Mouse (Mus musculus): ENCODE measurements around the gene Tns2.
"Not testable (repeated sequence)": the region's sequence is repeated elsewhere in the genome, so short reads cannot be mapped to it uniquely, and the experiment has no call there.

Gene Tns2

DNA sequence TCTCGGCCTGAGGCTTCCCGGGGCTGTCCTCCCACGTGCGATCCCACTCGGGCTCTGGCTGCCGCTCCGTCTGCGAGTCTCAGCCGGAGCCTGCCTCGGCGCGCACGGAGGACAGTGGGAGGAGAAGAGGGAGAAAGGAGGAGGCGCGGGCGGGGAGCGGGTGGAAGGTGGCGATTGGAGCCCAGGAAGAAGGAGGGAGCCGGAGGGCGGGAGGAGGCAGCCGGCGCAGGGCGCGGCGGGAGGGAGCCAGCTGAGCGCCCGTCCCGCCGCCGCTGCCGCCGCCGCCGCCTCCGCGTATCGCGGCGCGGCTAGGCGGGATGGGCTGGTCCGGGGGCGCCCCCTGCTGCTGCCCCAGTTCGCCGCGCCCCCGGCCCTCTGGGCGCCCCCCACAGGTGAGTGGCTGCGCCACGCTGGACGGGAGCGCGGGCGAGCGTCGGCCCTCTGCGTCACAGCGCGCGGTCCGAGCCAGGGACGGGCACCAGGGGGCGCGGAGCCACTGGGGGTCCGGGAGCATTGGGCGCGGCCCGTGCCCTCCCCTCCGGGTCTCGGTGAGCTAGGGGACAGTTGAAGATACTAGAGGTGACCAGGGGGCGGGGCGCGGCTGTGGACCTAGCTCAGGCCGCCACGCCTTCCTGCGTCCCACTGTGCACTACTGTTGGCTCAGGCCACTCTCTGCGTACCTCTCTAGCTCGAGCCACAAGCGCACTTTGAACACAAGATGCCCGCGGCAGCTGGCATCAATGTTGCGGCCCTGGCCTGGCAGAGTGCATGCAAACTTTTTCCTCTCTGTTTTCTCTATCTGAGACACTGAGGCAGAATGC, at the start of gene Tns2:
Gene Tns2 (plus strand): TSS at position 253 of the 821 bp plus-strand sequence.
- DNase-seq (ENCODE audit: low read depth in 1 of 2, low spot score in 2 of 2) = no peak

DNA sequence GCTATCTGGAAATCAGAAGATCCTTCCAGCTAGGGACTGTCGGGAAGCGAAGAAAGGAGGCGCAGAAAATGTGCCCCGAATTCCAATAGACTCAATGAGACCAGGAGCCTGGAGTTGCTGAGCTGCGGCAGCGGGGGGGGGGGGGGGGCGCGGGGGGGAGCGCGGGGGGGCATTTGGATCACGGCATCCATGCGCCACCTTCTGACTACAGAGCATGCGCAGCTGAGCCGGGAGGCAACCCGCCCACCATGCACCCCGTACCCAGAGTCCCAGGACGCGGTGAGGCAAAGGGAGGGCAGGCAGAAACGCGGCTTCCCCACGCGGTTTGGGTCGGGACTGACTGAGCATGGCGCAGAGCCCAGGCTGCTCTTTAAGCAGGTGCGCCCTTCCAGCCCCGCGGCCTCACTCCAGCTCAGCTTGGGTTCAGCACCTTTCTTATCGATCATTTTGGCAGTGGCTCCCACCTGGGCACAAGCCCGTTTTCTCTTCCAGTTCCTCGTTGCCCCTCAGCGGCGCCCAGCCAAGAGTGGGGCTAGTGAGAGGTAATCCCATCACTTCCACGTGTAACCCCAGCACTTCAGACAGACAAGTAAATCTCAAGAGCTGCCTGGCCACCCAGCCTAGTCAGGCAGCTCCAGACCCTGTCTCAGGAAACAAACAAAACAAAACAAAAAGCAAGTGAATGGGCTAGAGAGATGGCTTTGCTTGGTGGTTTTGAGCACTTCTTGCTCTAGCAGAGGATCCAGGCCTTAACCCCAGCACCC, 48.1 kb upstream of the Tns2 start:
- DNase-seq (ENCODE audit: low read depth in 1 of 2, low spot score in 2 of 2) = no peak

DNA sequence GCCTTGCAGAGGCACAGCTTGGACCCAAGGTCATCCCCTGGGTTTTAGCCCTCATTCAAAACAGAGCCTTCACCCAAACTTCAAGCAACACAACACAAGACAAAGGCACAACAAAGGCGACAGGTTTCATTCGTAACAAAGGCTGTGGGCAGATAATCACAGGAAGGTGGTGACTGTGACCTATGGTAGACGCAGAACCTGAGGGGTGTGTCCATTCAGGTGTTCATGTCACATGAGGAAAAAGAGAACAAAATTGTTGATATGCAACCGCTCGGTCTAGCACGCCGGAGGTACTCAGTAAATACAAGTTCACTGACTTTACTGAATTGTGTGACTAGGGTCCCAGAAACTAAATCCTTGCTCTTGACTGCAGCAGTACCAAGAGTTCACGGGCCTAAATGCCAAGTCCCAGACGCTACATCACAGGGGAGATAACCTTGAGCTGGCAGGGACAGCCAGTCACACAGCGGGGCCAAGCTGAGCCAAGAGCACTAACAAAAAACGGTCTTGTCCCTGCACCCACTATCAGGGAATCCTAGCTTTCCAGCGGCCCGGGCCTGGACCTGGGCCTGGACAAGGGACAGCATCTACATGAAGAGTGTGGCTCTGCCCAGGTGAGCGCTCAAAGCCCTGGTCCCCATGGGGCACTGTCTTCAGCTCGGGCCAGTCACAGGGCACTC, 43.6 kb upstream of the Tns2 start:
- DNase-seq (ENCODE audit: low read depth in 1 of 2, low spot score in 2 of 2) = no peak

DNA sequence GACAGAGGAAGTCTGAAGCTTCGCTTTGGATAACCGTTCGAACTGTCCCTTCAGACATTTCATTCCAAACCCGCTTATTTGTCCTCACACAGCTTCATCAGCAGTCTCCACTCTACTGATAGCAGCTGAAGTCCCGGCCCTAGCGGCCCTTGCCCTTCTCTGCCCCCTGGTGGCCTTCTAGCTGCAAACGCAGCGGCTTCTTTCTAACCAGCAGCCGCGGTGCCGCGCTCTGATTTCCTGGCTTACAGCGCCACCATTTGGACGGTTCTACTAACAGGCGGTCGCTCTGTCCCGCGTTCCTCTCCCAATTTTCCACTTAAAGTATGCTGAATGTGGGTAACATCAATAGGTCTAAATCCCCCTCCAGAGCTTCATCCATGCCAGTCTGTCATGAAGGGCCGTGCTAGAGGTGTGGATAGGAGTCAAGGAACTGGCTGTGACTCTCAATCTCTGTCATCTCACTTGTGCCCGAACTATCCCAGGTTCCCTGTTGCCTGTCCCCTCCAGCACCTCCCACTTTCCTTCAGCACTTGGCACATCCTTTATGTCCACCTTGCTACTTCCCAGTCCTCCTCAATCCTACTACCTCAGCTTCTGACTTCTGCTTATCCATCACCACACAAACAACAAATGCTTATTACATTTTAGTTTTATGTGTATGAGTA, 34.4 kb upstream of the Tns2 start:
- peak; percentile 72 to 82 for DNase-seq (ENCODE audit: low read depth in 1 of 2, low spot score in 2 of 2)

DNA sequence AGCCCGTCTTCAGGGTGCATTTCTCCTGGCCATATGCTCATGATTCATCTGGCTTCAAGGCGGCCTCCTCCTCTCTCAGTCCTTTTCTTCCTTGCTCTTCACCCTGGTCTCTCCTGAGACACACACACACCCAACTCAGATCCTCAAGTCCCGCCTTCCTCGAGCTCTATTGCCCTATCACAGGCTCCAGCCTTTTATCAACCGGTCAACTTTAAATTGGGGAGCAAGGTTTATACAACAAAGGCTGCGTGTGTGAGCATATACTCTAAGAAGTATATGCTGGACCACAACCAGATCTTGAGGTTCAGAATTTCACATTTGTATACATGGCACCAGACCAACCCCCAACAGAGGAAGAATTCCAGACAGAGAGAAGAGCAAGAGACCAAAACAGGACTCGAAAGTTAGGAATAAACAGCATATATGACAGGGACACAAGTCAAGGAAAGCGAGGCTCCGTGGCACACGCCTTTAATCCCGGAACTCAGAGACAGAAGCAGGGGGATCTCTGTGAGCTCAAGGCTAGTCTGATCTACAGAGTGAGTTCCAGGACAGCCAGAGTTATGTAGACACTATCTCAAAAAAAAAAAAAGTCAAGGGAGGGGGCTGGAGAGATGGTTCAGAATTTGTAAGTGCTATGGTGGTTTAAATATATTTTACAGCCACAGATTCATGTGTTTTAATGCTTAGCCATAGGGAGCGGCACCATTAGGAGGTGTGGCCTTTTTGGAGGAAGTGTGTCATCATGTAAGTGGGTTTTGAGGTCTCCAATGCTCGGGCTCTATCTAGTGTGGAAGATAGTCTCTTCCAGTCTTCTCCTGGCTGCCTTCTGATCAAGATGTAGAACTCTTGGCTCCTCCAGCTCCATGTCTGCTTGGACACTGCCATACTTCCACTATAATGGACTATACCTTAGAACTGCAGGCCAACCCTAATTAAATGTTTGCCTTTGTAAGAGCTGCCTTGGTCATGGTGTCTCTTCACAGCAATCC, 29.4 kb upstream of the Tns2 start:
- no peak for DNase-seq (ENCODE audit: low read depth in 1 of 2, low spot score in 2 of 2)

DNA sequence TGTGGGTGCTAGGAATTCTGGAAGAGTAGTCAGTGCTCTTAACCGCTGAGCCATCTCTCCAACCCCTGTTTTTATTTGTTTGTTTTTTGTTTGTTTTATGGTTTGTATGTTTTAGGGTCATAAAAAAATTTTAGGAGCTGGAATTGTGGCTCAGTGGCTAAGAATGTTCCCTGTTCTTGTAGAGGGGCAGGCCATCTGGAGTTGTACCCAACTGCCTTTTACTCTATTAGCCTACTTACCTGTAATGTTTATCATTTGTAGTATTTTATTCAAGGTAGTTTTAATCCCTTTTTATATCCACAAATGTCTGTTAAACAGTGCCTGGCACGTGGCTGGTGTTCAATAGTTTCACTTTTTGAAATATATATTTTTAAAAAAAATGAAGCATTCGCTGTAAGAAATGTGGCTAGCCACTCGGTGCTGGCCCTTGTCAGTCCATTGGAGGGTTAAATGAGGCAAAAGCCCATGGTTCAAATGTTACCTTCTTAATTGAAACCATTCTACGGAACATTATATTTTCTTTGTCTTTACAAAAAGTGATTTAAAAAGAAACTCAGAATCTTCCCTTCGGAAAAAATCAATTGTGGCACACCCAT, 27.2 kb upstream of the Tns2 start:
- no peak for DNase-seq (ENCODE audit: low read depth in 1 of 2, low spot score in 2 of 2)

DNA sequence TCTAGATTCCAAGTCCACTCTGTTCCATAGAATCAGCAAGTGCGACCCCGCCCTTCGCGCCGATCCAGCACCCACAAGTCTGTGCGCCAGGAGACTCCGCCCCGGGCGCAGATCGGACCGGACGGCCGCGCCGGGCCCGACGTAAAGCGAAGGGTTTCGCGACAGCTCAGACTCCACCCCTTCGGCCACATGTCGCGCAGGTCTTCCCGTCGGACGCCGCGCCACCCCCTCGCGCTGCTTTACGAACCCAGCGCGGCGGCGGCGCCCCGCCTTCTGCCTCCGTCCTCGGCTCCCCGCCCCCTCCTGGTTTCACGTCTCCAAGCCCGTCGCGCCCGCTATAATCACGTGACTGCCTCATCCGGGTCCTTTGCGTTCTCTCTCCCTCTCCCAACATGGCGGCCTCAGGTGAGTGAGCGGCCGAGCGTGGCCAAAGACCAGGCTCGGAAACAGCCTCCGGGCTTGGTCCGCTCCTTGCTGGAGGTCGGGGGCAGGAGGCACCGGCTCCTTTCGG, 26.6 kb upstream of the Tns2 start, which contains the start of gene Eif4b:
Gene Eif4b (plus strand): TSS at position 215 of the 511 bp plus-strand sequence.
- peak; percentile 95 to 97 for DNase-seq (ENCODE audit: low read depth in 1 of 2, low spot score in 2 of 2)

DNA sequence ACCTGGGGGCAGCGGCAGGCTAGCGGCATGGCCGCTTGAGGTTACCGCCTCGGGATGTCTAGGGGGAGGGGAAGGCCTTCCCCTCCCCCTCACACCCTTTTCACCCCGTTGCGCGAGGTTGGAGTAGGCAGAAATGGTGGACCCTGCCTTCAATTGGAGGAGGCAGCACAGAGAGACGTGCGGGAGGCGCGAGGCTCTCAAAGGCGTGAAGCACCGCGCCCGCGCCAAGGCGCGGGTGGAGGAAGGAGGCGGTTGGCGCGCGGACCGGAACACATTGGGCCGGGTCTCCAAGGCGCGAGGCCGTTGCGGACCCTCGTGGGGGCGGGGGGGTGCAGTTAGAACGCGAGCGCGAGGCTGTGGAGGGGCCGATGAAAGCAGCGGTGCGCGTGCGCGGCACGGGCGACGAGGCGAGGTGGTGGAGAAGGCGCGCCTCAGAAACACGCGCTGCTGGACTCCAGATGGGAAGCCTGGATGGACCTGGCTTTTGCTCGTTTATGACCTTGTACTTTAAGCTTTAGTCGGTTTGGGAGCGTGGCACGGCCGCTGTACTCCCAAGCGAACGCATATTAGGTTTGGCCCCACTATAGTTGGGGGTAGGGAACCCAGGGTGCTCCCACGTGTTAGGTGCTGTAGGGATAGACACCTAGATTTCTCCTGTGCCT, 26.0 kb upstream of the Tns2 start:
- peak in 1 of 2 experiments; percentile 19 for DNase-seq (ENCODE audit: low read depth in 1 of 2, low spot score in 2 of 2)

DNA sequence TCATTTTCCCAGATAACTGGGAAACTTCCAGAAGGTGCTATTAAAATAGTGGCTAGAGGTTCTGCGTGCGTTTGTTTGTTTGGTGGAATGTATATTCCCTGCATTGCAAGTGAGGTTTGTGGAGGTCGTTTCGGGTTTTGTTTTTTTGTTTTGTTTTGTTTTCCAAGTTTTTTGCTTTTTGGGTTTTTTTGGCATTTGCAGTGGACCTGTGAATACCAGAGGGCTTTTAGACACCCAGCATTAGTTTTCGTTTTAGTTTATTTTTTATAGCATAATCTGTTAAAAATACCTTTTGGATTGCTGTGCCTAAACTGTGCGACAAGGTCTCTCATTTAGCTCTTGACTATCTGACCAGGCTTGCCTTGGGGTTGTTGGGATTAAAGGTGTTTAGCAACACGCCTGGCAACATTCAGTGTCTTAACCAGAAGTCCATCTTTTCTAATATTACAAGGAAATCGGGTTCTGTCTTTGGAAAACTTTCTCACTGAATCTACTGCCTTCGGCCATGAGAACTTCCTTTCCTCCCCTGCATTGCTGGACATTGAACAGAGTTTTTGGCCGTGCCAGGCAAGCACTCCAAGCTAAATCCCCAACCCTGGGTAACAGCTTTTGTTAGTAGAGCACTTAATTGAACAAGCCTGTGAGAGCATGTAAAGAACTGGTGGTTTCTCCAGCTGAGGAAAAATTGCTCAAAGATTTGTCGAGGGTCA, 25.2 kb upstream of the Tns2 start:
- no peak for DNase-seq (ENCODE audit: low read depth in 1 of 2, low spot score in 2 of 2)

DNA sequence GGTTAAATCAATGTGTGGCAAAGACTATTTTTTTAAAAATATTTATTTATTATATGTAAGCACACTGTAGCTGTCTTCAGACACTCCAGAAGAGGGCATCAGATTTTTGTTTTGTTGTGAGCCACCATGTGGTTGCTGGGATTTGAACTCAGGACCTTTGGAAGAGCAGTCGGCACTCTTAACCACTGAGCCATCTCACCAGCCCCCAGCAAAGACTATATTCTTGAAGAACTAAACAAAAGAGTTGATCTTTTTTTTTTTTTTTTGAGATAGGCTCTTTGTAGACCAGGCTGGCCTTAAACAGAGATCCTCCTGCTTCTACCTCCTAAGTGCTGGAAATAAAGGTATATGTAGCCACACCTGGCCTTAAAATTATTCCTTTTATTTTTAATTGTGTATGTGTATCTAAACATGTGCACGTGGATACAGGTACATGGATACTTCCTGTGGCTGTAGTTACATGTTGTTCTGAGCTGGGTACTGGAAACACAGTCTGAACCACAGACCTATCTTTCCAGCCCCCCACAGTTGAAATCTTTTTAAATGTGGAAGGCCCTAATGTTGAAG, 23.0 kb upstream of the Tns2 start:
- DNase-seq (ENCODE audit: low read depth in 1 of 2, low spot score in 2 of 2) = no peak

DNA sequence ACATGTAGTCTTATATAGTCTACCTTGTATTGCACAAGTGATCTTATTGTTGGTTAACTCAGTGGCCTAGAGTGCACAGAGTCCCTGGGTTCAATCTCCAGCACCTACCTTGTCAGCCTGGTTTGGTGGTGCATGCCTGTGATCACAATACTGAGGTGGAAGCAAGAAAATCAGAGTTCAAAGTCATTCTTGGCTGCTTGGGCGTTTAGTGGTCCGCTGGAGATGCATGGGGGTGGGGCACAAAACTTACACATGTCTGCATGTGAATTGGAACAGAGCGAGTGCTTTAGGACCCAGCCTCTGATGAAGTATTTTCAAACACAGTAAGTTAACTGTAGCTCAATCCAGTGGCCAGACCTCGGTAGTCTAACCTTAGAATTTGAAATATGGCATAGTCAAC, 21.0 kb upstream of the Tns2 start:
- no peak for DNase-seq (ENCODE audit: low read depth in 1 of 2, low spot score in 2 of 2)

DNA sequence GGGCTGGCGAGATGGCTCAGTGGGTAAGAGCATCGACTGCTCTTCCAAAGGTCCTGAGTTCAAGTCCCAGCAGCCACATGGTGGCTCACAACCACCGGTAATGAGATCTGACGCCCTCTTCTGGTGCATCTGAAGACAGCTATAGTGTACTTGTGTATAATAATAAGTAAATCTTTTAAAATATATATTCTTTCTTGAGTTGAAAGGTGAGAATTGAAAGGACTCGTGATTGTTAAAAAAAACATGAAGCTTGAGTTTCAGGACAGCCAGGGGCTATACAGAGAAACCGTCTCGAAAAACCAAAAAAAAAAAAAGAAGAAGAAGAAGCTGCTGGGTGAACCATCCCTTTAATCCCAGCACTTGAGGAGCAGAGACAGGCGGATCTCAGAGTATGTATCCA, 20.3 kb upstream of the Tns2 start:
- not testable (repeated sequence) for DNase-seq (ENCODE audit: low read depth in 1 of 2, low spot score in 2 of 2)

DNA sequence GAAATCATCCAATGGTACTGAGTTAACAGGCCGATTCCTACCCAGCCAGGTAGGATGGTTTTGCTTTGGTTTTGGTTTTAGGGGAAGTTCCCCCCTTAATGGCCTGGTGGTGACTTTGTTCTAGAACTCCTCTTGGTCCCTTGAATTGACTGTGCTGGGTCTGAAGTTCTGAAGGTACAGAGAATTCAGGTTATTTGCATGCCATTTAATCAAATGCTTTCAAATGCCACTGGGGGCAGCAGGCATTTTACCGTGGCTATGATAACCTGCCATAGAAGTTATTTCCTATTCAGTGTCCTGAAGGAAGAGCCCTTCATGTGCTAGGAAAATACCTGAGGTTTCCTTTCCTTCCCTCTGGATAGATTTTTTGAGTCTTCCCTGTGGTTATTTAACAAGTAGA, 19.8 kb upstream of the Tns2 start:
- no peak for DNase-seq (ENCODE audit: low read depth in 1 of 2, low spot score in 2 of 2)

DNA sequence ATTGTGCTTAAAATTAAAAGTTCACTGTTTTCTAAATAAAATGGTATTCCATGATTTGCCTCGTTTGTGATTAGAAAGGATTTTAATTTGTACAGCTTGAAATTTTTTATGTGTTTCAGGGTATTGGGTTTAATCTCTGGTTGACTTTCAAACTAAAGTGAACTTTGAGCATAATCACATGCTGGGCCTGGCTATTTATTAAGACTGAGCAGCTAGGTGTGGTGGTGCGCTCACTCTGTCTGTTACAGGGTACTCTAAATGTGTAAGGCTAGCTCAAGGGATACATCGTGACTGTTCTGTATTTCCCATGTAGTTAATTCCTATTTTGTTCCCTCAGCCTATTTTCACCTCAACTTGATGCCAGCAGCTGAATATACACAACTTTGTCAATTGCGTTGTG, 18.1 kb upstream of the Tns2 start:
- no peak for DNase-seq (ENCODE audit: low read depth in 1 of 2, low spot score in 2 of 2)

DNA sequence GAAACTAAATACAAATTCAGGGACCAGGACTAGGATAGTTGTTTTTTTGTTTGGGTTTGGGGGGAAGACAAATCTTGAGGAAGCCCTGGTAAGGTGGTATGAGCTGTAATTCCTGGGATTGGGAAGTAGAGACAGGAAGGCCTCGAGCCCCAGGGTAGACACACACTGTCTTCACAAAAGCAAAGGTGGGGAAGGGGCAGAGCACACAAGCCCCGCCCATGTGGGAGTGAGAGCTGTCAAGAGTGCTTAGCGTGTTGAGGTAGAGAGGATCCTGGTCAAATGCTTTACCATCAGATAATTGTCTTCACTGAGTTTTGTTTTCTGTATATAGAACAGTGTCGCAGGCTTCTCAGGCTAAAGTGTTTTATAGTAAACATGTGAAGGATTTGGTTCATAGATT, 17.2 kb upstream of the Tns2 start:
- DNase-seq (ENCODE audit: low read depth in 1 of 2, low spot score in 2 of 2) = no peak

DNA sequence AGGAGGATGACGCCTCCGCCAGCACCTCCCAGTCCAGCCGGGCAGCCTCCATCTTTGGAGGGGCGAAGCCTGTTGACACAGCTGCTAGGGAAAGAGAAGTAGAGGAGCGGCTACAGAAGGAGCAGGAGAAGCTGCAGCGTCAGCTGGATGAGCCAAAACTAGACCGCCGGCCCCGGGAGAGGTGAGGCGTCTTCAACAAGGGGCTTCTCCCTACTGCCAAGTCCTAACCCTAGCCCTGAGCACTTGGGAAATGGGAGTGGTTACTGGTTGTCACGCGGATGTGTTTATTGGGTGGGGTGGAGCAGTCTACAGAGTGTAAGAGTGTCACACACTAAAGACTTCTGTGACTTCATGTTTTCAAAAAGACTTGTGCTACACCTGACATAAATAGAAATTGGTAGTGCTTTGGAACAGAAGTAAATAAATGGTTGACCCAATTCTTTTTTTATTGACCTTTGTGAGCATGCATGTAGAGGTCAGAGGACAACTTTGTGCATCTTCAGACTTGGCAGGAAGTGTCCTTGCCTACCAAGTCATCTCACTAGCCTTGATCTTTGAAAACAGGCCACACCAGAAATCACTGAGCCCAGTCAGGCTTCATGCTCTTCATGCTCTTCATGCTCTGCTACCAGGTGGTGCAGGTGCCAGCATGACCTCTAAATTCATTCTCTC, 10.2 kb upstream of the Tns2 start:
- no peak for DNase-seq (ENCODE audit: low read depth in 1 of 2, low spot score in 2 of 2)

DNA sequence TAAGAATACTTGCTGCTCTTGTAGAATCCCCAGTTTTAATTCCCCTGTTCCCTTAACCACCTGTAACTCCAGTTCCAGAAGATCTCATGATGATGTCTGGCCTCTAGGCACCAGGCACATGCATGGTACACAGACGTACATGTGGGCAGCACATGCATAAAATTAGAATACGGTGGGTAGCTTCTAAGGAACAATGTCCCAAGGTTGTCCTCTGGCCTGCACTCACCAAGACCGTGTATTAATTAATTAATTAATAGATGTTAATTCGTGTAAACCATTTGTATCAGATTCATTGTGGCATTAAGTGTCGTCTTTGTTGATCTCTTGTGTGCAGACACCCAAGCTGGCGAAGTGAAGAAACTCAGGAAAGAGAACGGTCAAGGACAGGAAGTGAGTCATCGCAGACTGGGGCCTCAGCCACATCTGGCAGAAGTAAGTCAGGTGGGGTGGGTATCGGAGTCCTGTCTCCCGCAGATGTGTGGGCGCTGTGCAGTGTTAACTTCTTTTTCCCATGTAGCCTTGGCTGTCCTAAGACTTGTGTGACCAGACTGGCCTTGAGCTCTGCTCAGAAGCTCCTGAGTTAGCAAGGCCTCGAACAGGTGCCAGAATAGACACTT, 9.0 kb upstream of the Tns2 start:
- no peak for DNase-seq (ENCODE audit: low read depth in 1 of 2, low spot score in 2 of 2)
